Mouse (Mus musculus) mouse trophoblast stem cell (cell line): Measurements from ENCODE around the gene Map3k9.

ENCODE experiments used
- in situ Hi-C, 2 experiments: fragments of 300-500 bp; cut with MseI, MboI; formaldehyde crosslinking; loops; 2 replicates in 1 of 2; 3 replicates in 1 of 2; pipeline ENCODE4 v1.15.1; 2025

Gene Map3k9

DNA sequence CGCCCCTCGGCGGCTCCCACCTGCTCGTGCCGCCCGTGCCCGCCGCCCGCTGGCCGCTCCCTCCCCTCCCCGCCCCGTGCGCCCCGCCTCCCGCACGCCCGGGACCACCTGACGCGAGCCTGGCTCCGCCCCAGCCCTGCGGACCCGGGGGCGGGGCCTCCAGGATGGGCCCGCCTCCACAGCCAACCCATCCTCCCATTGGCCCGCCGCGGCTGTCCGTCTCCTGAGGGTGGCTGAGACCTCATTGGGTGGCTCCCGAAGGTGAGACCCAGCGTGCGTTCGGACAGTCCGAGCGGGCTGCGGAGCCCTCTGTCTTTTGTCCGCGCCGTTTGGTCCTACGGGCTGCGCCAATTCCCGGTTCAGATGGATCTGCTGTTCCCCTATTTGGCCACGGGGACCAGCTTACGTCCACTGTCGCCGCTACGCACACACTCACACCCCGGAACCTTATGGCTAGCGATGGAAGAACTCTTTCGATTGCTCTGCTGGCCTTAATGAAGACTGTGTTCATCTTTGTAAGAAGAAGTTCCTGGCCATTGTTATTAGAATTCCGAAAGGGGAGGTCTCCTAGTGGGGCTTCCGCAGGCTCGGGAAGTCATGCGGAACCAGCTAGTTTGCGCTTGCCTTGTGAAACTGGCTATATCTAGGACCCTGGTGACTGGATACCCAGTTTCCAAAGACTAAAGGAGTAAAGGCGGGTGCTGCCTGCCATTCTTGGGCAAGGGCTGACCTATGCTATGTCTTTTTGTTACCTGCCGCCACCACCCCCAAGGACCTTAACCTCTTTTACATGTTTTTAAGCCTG lies at the start of gene Map3k9:
Map3k9 (minus strand) TSS at position 71 of the 805 bp plus-strand sequence.
- in situ Hi-C loops = loop anchor here (5.0 to 10.0 kb wide), 2 partner anchors 157 to 164 kb away; no protein-coding TSS in a partner anchor

DNA sequence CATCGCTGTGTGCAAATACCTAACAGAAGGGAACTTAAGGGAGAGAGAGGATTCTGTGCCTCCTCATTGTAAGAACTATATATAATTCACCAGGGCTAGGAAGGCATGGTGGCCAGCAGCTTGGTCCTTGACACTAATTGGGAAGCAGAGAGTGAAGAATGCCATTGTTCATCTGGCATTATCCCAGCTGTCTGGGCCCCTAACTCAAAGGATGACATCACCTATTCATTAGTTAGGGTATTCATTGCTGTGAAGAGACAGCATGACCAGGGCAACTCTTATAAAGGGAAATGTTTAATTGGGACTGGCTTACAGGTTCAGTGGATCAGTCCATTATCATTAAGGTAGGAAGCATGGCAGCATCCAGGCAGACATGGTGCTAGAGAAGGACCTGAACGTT lies 47.4 kb upstream of the Map3k9 start:
- in situ Hi-C loops = no loop called here

DNA sequence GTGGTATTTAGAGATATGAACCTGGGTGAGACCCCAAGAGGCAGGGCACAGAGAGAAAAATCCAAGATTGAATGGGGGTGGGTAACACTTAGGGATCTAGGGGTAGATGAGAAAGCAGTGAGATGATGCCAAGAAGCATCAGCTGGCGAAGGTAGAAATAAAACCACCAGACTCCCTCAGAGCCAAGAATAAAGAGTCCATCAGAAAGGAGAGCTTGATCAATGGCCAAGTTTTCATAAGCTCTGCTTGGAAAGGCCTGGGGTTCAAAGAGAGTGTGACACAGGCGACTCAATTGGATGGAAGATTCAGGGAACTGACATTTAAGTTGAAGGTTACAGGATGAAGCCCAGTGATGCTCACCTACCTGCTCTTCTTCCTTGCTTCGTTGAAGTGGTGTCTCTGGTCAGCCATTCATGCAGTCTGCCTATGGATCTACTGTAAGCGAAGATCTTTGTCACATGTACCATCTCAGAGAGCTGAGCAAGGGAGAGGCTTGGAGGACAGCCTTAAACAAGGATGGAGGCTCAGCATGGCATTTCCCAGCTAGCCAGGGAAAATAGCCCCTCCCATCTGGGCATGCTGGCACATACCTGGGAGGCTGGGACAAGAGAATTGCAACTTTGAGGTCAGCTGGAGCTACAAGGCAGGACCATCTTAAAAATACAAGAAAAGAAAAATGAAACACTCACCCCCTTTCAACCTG lies 42.0 kb upstream of the Map3k9 start:
- in situ Hi-C loops = loop anchor here in 1 of 2 experiments (25.0 kb wide), 1 partner anchor 289 kb away; no protein-coding TSS in a partner anchor

DNA sequence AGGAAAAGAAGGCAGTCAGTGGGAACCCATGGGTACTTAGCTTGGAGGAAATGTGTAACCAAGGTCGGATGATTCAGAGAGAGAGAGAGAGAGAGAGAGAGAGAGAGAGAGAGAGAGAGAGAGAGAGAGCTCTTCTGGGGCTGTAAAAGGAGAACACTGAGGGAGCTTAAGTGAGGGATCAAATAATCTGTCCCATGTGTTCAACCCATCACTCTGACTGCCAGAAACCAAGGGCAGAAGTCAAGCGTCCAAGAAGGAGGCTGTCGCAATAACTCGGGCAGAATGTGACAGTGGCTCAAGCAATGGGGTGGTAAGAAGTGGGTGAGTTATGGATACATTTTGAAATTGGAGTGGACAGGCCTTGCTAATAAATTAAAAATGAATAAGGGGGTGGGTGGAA lies 41.2 kb upstream of the Map3k9 start:
- in situ Hi-C loops = loop anchor here in 1 of 2 experiments (25.0 kb wide), 1 partner anchor 290 kb away; no protein-coding TSS in a partner anchor

DNA sequence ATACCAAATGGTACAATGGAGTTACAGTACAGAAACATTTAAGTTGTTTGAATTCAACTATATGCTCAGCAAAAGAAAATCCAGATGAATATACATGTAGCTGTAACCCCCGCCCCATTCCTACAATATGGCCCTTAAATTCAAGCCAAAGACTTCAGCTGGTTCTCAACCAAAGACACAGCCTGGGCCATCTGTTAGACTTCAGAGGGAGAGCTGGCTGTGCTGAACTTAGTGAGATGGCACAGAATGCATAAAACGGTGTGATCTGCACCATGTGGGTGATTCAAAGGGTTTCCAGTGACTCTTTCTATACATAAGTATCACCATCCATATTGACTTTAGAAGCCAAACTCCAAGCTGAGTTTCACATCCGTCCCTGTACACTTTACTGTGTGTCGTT lies 39.7 kb upstream of the Map3k9 start:
- in situ Hi-C loops = loop anchor here in 1 of 2 experiments (25.0 kb wide), 1 partner anchor 292 kb away; no protein-coding TSS in a partner anchor

DNA sequence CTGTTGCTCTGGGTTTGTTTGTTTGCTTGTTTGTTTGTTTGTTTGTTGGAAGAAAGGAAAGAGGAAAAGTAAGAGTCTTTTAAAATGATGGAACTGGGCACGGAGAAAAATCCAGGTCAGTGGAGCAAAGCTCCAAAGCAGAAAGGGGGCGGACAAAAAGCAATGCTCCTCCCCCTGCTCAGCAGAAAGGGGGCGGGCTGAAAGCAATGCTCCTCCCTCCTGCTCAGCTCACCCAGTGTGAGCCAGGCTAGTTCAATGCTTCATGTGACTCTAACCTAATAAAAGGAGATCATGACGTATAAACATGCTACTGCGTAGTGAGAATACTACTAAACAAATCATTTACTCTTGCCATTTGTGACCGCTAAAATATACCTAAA lies 36.1 kb upstream of the Map3k9 start:
- in situ Hi-C loops = loop anchor here in 1 of 2 experiments (25.0 kb wide), 1 partner anchor 295 kb away; no protein-coding TSS in a partner anchor

DNA sequence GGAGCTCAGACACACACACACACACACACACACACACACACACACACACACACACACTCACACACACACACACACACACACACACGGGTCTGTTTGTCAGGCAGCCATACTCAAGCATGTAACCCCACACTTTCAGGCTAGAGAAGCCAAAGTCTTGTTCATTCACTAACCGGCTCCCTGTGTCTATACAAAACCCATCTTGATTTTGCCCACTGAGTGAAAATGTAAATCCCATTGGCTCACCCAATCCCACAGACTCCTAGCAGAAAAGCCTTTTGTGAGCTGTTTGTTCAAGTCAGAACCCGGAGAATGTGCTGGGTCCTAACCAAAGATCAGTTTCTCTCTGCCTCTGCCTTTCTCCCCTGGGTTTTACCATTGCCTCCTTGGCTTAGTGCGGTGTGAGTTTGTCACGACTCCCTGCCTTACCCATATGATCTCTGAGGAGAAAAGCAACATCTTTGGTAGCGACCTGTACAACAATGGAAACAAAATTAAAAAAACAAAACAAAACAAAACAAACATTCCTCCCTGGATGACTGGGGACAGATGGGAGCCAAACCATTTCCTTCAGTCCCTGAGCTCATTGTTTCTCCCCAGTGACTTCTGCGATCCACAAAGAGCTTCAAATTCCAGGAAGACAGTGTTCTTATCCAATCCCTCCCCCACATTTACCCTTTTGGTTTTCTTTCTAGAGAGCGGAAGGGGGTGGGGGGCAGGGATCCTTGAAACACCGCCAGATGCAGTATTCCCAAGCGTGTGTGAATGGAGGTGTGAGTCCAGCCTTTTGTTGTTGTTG lies 35.6 kb upstream of the Map3k9 start:
- in situ Hi-C loops = loop anchor here in 1 of 2 experiments (25.0 kb wide), 1 partner anchor 296 kb away; no protein-coding TSS in a partner anchor

DNA sequence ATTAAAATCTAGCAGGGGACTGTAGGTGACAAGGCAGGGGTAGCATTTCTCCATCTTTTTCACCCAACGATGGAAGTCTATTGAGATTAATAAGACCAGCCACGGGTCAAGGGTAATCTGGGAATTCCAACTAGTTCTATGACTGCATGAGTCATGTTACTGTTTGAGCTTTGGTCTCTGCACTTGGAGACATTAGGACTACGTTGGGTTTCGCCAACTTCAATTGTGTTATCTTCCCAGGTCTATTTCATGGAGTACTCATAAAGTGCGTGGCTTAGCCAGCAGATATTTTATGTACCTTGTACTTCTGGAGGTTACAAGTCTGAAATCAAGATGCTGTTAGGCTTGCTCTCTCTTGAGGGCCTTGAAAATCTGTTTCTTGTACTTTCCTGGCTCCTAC lies 33.8 kb upstream of the Map3k9 start:
- in situ Hi-C loops = loop anchor here in 1 of 2 experiments (25.0 kb wide), 1 partner anchor 298 kb away; no protein-coding TSS in a partner anchor

DNA sequence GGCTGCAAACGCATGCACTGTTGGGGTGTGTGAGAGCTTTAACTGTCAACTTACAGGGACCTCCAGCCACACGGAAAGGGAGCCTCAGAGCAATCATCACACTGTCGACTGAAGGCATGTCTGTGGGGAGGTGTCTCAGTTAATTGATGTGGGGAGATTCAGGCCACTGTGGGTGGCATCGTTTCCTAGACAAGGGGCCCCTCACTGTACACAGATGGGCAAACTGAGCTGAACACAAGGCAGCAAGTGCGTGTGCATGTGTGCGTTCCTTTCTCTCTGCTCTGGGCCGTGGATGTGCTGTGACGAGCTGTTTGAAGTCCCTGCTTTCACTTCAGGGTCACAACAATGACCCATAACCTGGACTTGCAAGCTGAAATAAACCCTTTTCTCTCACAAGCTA lies 29.4 kb upstream of the Map3k9 start:
- in situ Hi-C loops = loop anchor here in 1 of 2 experiments (25.0 kb wide), 1 partner anchor 302 kb away; no protein-coding TSS in a partner anchor

DNA sequence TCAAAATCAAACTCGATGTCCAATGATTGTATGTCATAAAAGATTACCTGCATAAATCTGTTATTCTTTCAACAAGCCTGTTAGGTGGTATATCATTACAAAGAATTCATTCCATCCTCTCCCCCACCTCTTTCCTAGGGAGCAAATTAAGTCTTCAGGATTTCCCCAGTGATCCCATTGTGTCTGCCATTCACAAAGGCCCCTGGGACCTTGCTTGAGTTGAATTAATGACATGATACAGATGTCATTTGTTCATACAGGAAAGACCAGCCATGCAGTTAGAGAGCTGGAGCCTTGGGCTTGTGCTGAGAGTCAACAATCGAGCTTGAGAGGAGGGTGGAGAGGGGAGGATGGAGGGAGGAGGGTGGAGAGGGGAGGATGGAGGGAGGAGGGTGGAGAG lies 27.6 kb upstream of the Map3k9 start:
- in situ Hi-C loops = loop anchor here in 1 of 2 experiments (25.0 kb wide), 1 partner anchor 304 kb away; no protein-coding TSS in a partner anchor

DNA sequence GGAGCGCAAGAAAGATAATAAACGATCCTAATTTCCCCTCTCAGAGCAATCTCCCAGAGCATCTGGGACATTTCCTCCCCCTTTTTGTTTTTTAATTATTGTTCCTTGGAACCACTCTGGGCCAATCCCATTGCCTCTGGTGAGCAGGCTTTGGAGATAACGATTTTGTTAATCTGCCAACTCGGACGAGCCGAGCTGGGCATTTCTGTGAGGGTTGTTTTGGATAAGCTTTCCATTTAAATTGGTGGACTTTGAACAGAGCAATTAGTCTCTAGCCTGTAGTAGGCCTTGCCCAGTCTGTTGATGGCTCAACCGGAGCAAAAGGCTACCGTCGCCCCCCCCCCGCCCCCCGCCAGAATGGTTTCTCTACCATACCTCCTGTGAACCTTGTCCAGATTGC lies 27.0 kb upstream of the Map3k9 start:
- in situ Hi-C loops = loop anchor here in 1 of 2 experiments (25.0 kb wide), 1 partner anchor 304 kb away; no protein-coding TSS in a partner anchor

DNA sequence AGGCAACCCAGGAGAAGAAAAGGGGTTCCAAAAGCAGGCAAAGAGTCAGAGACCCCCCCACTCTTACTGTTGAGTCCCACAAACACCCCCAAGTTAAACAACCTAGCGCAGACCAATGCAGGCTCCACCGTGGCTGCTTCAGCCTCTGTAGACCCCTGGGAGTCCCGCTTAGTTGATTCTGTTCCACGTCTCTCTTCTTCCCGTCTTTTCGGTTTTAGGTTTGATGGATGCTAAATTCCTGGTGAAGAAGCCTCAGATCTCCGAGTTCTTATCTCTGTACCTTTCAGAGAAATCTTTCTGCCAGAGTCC lies 26.5 kb upstream of the Map3k9 start:
- in situ Hi-C loops = loop anchor here in 1 of 2 experiments (25.0 kb wide), 1 partner anchor 305 kb away; no protein-coding TSS in a partner anchor

DNA sequence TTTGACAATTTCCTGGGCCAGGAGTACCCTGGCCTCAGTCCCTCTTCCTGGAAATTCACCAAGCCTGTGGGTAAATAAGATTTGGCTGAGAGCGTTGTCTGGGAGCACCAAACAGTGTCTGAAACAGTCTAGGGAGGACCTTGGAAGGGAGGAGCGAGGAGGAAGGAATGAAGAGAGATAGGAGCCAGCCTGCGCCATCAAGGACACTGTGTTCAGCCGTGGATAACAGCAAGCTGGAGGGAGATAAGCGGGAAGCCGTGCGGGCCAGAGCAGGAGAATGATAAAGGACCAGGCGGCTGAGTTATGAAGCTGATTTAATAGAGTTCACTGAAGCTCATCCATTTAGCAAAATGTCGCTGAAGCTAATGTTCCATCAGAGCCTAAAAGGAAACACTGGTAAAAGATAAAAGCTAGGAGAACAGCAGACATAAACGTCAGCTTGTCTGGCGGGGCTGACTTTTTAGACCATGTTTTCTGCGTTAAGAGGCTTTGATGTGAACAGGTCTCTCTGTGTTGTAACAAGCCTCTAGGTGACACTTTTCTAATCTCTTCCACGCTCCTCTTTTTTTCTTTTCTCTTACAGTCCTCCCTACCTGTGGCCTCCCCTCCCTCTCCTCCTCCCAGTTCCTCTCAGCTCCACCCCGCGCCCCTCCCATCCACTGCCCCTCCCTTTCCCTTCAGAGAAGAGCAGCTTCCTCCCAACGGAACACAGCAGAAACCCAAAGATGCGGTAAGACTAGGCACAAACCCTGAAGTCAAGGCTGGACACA lies 26.0 kb upstream of the Map3k9 start:
- in situ Hi-C loops = loop anchor here in 1 of 2 experiments (25.0 kb wide), 1 partner anchor 305 kb away; no protein-coding TSS in a partner anchor

DNA sequence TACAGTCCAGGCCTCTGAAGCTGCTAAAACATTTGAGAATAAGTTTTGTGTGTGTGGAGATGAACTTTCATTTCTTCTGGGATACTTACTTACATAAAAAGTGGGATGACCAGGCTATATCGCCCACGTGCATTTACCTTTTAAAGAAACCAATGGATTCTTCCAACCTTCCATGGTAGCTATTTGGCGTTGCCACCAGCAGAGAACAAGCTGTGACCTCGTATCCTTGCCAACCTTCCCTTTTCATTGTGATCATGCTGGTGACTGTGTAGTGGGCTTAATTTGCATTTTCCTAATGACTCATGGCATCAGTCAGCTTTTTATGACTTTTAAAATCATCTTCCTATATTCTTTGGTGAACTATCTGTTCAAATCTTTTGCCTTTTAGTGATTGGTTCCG lies 25.1 kb upstream of the Map3k9 start:
- in situ Hi-C loops = loop anchor here in 1 of 2 experiments (25.0 kb wide), 1 partner anchor 306 kb away; no protein-coding TSS in a partner anchor

DNA sequence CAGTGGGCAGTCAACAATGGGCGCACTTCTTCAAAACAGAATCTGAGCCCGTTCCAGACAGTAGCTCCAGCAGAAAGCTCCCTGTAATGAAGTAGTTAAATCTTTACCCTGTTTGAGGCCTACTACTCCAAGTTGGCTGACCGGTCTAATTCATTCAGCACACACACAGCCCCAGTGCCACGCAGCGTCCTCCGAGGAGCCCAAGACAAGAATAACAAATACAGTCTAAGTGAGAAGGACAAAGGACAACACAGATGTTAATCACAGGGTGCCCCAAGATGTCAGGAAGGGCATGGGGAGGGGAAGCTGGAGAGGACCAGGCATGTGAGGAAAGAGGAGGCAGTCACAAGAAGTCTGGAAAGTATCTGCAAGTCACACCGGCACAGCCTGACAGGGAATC lies 22.8 kb upstream of the Map3k9 start:
- in situ Hi-C loops = loop anchor here in 1 of 2 experiments (25.0 kb wide), 1 partner anchor 308 kb away; no protein-coding TSS in a partner anchor

DNA sequence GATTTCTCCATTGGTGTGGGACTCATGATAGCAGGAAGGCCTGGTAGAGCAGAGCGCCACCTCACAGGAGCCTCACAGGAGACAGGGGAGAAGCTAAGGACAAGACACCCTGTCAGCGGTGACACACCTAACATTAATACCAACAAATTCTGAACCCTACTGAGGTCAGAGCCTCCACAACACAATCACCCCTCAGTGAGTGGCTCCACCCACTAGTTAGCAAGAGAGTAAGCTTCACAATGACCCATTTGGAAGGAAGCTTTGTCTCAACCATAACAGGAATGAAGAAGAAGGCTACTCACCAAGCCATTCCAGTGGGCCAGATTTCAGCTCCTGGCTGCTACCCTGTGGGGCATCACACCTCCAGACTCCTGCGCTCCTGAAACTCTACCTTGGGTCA lies 22.0 kb upstream of the Map3k9 start:
- in situ Hi-C loops = loop anchor here in 1 of 2 experiments (25.0 kb wide), 1 partner anchor 309 kb away; no protein-coding TSS in a partner anchor

DNA sequence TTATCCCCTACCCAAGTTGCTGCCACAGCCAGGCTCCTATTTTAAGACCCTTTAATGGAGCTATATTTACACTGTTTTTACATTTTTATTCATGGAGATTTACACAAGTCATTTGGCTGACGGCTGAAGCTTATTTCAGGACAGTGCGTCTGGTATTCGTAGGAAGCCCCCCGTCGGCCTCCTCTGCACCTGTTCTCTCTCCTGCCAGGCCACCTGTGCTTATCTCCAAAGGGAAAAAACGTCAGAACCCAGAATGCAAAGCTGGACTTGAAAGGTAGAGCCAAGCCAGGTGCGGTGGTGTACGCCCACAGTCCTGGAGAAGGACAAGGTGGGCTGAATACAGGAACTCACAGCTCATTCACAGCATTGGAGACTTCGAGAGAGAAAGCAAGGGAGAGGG lies 20.2 kb upstream of the Map3k9 start:
- in situ Hi-C loops = loop anchor here in 1 of 2 experiments (25.0 kb wide), 1 partner anchor 311 kb away; no protein-coding TSS in a partner anchor

DNA sequence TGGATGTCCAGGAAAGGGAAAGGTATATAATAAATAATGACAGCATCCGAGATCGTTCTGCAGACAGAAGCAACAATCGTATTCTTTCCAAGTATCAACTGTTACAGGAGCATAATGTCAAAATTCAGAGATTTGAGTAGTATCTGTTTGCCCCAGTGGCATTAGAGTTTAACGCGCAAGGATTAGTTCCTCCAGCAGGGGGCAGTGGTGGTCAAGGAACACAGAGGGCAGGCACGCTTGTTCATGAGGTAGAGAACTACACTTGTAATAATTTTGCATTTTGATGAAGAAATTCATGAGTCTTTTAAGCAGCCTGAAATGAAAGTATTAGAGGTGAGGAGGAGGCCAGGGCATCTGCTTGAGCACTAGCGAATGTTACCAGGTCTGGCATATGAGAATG lies 15.6 kb upstream of the Map3k9 start:
- in situ Hi-C loops = loop anchor here (5.0 kb wide), 2 partner anchors 116 to 121 kb away; no protein-coding TSS in a partner anchor

DNA sequence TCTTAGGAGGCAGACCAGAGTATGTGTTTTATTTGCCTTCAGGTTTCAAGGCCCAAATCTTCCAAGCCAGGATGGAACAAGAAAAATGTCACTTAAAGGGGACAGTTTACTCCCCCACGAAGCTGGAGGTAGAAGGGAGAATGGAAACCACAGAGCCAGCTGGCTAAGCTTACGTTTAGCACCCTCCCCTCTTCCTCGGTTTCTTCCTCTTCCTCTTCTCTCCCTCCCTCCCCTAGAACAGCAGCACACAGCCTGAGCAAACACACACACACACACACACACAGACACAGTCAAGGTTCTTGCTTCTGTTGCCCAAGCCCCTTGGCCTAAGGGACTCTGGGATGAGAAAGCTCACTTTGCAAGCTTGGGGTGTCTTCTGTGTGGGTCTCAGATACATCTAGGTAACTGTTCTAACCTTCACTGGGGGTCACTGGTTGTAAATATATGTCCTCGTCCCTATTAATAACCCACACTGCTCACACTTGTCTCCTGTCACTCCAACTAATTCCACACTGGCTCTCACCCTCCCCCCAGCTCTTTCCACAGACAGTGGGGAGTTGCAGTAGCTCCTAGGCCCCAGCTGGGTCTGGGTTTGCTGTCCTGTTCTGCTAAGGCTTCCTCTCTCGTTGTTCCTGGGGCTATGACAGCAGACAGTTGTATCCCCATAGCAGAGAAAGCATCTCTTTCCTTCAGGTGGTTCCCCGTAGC lies 11.7 kb upstream of the Map3k9 start:
- in situ Hi-C loops = no loop called here
